Mouse (Mus musculus) left cerebral cortex, postnatal 4 days (tissue): ENCODE results near the gene Dscaml1. TPM values are rescaled to one million over a fixed set of nuclear protein-coding genes. Genes with fewer than 3 reads are reported as not detected.
"Not testable (repeated sequence)": the region's sequence is repeated elsewhere in the genome, so short reads cannot be mapped to it uniquely, and the experiment has no call there.

Source experiments
- DNase-seq: peaks from one replicate; pipeline ENCODE4 v3.0.0-alpha.2; 2022
- intact Hi-C: fragments of 180-260 bp; cut with DNase I; formaldehyde crosslinking; loops from one replicate; pipeline ENCODE4 v1.15.1; 2025
- total RNA-seq, 2 experiments: library from RNA; stranded (reverse); gene quantifications; 2 replicates each; pipeline ENCODE4 v1.2.3; 2021

Gene Dscaml1
- total RNA-seq, 2 experiments from 2014 or later: 46.6 to 49.1 TPM

- peak; percentile 82 for DNase-seq
- intact Hi-C loops: no loop called here
Observed at GRCm38 (mm10) chr9:45739001-45739701, 312.7 kb downstream of the Dscaml1 start.

- peak; percentile 85 for DNase-seq
- intact Hi-C loops: no loop called here
Observed at GRCm38 (mm10) chr9:45739702-45740583, 313.5 kb downstream of the Dscaml1 start.

- peak; percentile 70 for DNase-seq
- intact Hi-C loops: no loop called here
Observed at GRCm38 (mm10) chr9:45740584-45740980, 314.2 kb downstream of the Dscaml1 start.

GRCm38 (mm10) chr9:45745451-45745850 lies 319.0 kb downstream of the Dscaml1 start:
- intact Hi-C loops: no loop called here
- DNase-seq: no peak

GRCm38 (mm10) chr9:45749917-45750316 lies 323.5 kb downstream of the Dscaml1 start:
- intact Hi-C loops: loop anchor here (5.0 kb wide), 1 partner anchor 333 kb away; no protein-coding TSS in a partner anchor
- DNase-seq: no peak

- peak; percentile 80 for DNase-seq
- intact Hi-C loops: loop anchor here (5.0 kb wide), 1 partner anchor 337 kb away; no protein-coding TSS in a partner anchor
Observed at GRCm38 (mm10) chr9:45754452-45755091, 328.1 kb downstream of the Dscaml1 start.

GRCm38 (mm10) chr9:45766195-45766594 lies 339.8 kb downstream of the Dscaml1 start:
- intact Hi-C loops: no loop called here
- no peak for DNase-seq

- intact Hi-C loops: no loop called here
- no peak for DNase-seq
Observed at GRCm38 (mm10) chr9:45767155-45767554, 340.7 kb downstream of the Dscaml1 start.

- intact Hi-C loops: no loop called here
- DNase-seq: no peak
Observed at GRCm38 (mm10) chr9:45768421-45768820, 342.0 kb downstream of the Dscaml1 start.

- DNase-seq: no peak
- intact Hi-C loops: no loop called here
Observed at GRCm38 (mm10) chr9:45769596-45769995, 343.2 kb downstream of the Dscaml1 start.

- DNase-seq: no peak
- intact Hi-C loops: no loop called here
Observed at GRCm38 (mm10) chr9:45774088-45774487, 347.7 kb downstream of the Dscaml1 start.

GRCm38 (mm10) chr9:45776176-45776575 lies 349.7 kb downstream of the Dscaml1 start:
- DNase-seq, intact Hi-C loops: not testable (repeated sequence)

GRCm38 (mm10) chr9:45779201-45779600 lies 352.8 kb downstream of the Dscaml1 start:
- no peak for DNase-seq
- intact Hi-C loops: no loop called here

GRCm38 (mm10) chr9:45783249-45784069 lies 357.0 kb downstream of the Dscaml1 start:
- intact Hi-C loops: no loop called here
- DNase-seq: no peak

GRCm38 (mm10) chr9:45787071-45787470 lies 360.6 kb downstream of the Dscaml1 start:
- intact Hi-C loops: no loop called here
- peak; percentile 48 for DNase-seq

- intact Hi-C loops: no loop called here
- peak; percentile 53 for DNase-seq
Observed at GRCm38 (mm10) chr9:45787547-45787946, 361.1 kb downstream of the Dscaml1 start.

GRCm38 (mm10) chr9:45788405-45788804 lies 362.0 kb downstream of the Dscaml1 start:
- intact Hi-C loops: no loop called here
- no peak for DNase-seq

GRCm38 (mm10) chr9:45791456-45792142 lies 365.2 kb downstream of the Dscaml1 start:
- intact Hi-C loops: no loop called here
- DNase-seq: peak; percentile 48

GRCm38 (mm10) chr9:45792235-45792634 lies 365.8 kb downstream of the Dscaml1 start:
- intact Hi-C loops: no loop called here
- DNase-seq: peak; percentile 57

GRCm38 (mm10) chr9:45793697-45794096 lies 367.3 kb downstream of the Dscaml1 start:
- no peak for DNase-seq
- intact Hi-C loops: no loop called here
